Mouse (Mus musculus) neural tube, embryonic 11.5 days (tissue): ENCODE results near the gene Zfhx3. TPM values are rescaled to one million over a fixed set of nuclear protein-coding genes. Genes with fewer than 3 reads are reported as not detected.
A peak's percentile ranks its signal among the peaks of the same experiment; 100 is the strongest.

Experiments used
- ATAC-seq: fragments of 200-750 bp; cut with Nextera tagmentation; 2 replicates; pipeline ENCODE4 v1.8.0; 2017; ENCODE audit warnings: moderate number of reproducible peaks, mild to moderate bottlenecking, moderate TSS enrichment, moderate library complexity; ENCODE audit not compliant: insufficient read depth, low FRiP score, low TSS enrichment
- DNase-seq: peaks from one replicate; pipeline ENCODE4 v3.0.0-alpha.2; 2015; ENCODE audit warnings: low spot score
- H3K27ac ChIP-seq: fragments of 300-500 bp; sonication (generic); 2 replicates; pipeline ENCODE4 v1.5.1; 2014; ENCODE audit warnings: low read depth, mild to moderate bottlenecking, low read length
- H3K27me3 ChIP-seq: fragments of 300-500 bp; sonication (generic); 2 replicates; pipeline ENCODE4 v1.6.1; 2014; ENCODE audit warnings: mild to moderate bottlenecking, low read length, mixed read lengths; ENCODE audit not compliant: control insufficient read depth, insufficient read depth
- H3K36me3 ChIP-seq: fragments of 300-500 bp; sonication (generic); 2 replicates; pipeline ENCODE4 v1.6.1; 2014; ENCODE audit warnings: mild to moderate bottlenecking, low read length, moderate library complexity, mixed read lengths; ENCODE audit not compliant: control insufficient read depth, insufficient read depth
- H3K4me1 ChIP-seq: fragments of 300-500 bp; sonication (generic); 2 replicates; pipeline ENCODE4 v1.6.1; 2014; ENCODE audit warnings: low read length, mixed read lengths; ENCODE audit not compliant: control insufficient read depth, insufficient read depth
- H3K4me2 ChIP-seq: fragments of 300-500 bp; sonication (generic); 2 replicates; pipeline ENCODE4 v1.6.1; 2014; ENCODE audit warnings: low read depth, mild to moderate bottlenecking, moderate library complexity
- H3K4me3 ChIP-seq: fragments of 300-500 bp; sonication (generic); 2 replicates; pipeline ENCODE4 v1.5.1; 2014; ENCODE audit warnings: low read depth, low read length
- H3K9ac ChIP-seq: fragments of 300-500 bp; sonication (generic); 2 replicates; pipeline ENCODE4 v1.6.1; 2014; ENCODE audit warnings: mild to moderate bottlenecking, low read length
- H3K9me3 ChIP-seq: fragments of 300-500 bp; sonication (generic); 2 replicates; pipeline ENCODE4 v1.6.1; 2016; ENCODE audit warnings: low read length; ENCODE audit not compliant: control insufficient read depth
- WGBS: fragments of 180-500 bp; shearing (Covaris S2); extraction: QIAGEN DNeasy Blood & Tissue Kit; methylation state at CpG from one replicate; pipeline ENCODE4 v1.1.7; 2014; 5-methylcytosine and 5-hydroxymethylcytosine counted together
- polyA plus RNA-seq: library from polyadenylated mRNA; unstranded; fragments of >200 nt; fragmentation: Nextera tagmentation; extraction: Ambion mirVana; gene quantifications from 2 replicates; pipeline ENCODE4 v1.2.1, GENCODE M21; 2014

Gene Zfhx3
- polyA plus RNA-seq, 1 experiment from 2014 or later, result 36.2 TPM

GRCm38 (mm10) chr8:108739517-108739916, 797.1 kb downstream of the Zfhx3 start:
- Histone ChIP-seq H3K4me1 (peaks cover 21% of the 10 kb centered on the region), H3K36me3 (no peaks in the 10 kb centered on the region), H3K4me2 (no peak overlapping the region), H3K9ac (no peak overlapping the region), H3K4me3 (no peak overlapping the region), H3K27me3 (no peaks in the 10 kb centered on the region), H3K27ac (no peak overlapping the region), H3K9me3 (no peaks in the 10 kb centered on the region)
- 88% methylated on average over 6 of the region's 6 CpGs for WGBS
- ATAC-seq (no peak), DNase-seq (no peak)

GRCm38 (mm10) chr8:108740443-108740842, 798.0 kb downstream of the Zfhx3 start:
- H3K4me3 ChIP-seq, result no peak overlapping the region
- no peaks in the 10 kb centered on the region for H3K9me3 ChIP-seq
- no peaks in the 10 kb centered on the region for H3K27me3 ChIP-seq
- DNase-seq (no peak), ATAC-seq (no peak)
- WGBS, result 84% methylated on average over 13 of the region's 13 CpGs
- no peak overlapping the region for H3K27ac ChIP-seq
- H3K9ac ChIP-seq, result no peak overlapping the region
- peaks cover 21% of the 10 kb centered on the region for H3K4me1 ChIP-seq
- H3K36me3 ChIP-seq, result no peaks in the 10 kb centered on the region
- H3K4me2 ChIP-seq, result no peak overlapping the region

- Histone ChIP-seq H3K4me1 (peaks cover 11% of the 10 kb centered on the region), H3K36me3 (no peaks in the 10 kb centered on the region), H3K27ac (no peak overlapping the region), H3K9me3 (no peaks in the 10 kb centered on the region), H3K4me3 (no peak overlapping the region), H3K4me2 (no peak overlapping the region), H3K9ac (no peak overlapping the region), H3K27me3 (no peaks in the 10 kb centered on the region)
- ATAC-seq (no peak), DNase-seq (no peak)
- 95% methylated on average over 4 of the region's 4 CpGs for WGBS
These were observed 799.2 kb downstream of the Zfhx3 start for GRCm38 (mm10) chr8:108741651-108742050.

GRCm38 (mm10) chr8:108742465-108742864, 800.0 kb downstream of the Zfhx3 start:
- Histone ChIP-seq H3K4me3 (no peak overlapping the region), H3K36me3 (no peaks in the 10 kb centered on the region), H3K9ac (no peak overlapping the region), H3K4me1 (peaks cover 5% of the 10 kb centered on the region), H3K27ac (no peak overlapping the region), H3K27me3 (no peaks in the 10 kb centered on the region), H3K9me3 (no peaks in the 10 kb centered on the region), H3K4me2 (no peak overlapping the region)
- no peak for ATAC-seq
- WGBS, result 76% methylated on average over 10 of the region's 10 CpGs
- no peak for DNase-seq

- DNase-seq (no peak), ATAC-seq (no peak)
- H3K4me3 ChIP-seq, result no peak overlapping the region
- no peak overlapping the region for H3K27ac ChIP-seq
- H3K9me3 ChIP-seq, result no peaks in the 10 kb centered on the region
- 77% methylated on average over 7 of the region's 7 CpGs for WGBS
- peaks cover 3% of the 10 kb centered on the region for H3K4me1 ChIP-seq
- H3K27me3 ChIP-seq, result no peaks in the 10 kb centered on the region
- no peak overlapping the region for H3K4me2 ChIP-seq
- no peaks in the 10 kb centered on the region for H3K36me3 ChIP-seq
- H3K9ac ChIP-seq, result no peak overlapping the region
These were observed 800.8 kb downstream of the Zfhx3 start for GRCm38 (mm10) chr8:108743238-108743637.

GRCm38 (mm10) chr8:108745551-108745950, 803.1 kb downstream of the Zfhx3 start:
- Histone ChIP-seq H3K9ac (no peak overlapping the region), H3K9me3 (no peaks in the 10 kb centered on the region), H3K4me2 (no peak overlapping the region), H3K4me3 (no peak overlapping the region), H3K36me3 (no peaks in the 10 kb centered on the region), H3K4me1 (peaks cover 15% of the 10 kb centered on the region), H3K27me3 (no peaks in the 10 kb centered on the region), H3K27ac (no peak overlapping the region)
- 78% methylated on average over 7 of the region's 7 CpGs for WGBS
- DNase-seq (no peak), ATAC-seq (no peak)

DNA sequence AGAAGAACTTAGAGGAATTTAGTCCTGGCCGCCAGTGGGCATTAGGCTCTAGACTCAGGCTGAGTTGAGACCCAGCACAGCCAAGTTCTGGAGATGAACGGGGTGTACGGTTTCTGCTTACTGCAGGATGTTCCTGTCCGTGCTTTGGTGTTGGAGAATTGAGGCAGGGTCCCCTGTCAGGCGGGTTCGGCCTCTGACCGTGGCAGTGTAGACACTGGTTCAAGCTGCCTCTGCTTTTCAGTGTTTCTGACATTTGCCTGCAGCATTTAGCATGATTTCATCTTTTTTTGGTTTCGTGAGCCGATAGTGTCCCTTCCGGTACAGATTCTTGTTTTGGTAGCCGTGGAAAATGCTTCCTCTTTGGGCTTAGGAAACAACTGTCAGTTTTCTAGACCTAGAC, 805.7 kb downstream of the Zfhx3 start:
- H3K4me1 ChIP-seq, result peaks cover 15% of the 10 kb centered on the region
- WGBS, result 65% methylated on average over 11 of the region's 11 CpGs
- no peak overlapping the region for H3K27ac ChIP-seq

GRCm38 (mm10) chr8:108748851-108749376, 806.5 kb downstream of the Zfhx3 start:
- no peak for DNase-seq
- no peak overlapping the region for H3K9ac ChIP-seq
- peak; percentile 31; the same call in 1 of the 2 replicates for ATAC-seq
- H3K27me3 ChIP-seq, result no peaks in the 10 kb centered on the region
- WGBS, result 4% methylated on average over 6 of the region's 6 CpGs
- H3K4me3 ChIP-seq, result no peak overlapping the region
- peaks cover 15% of the 10 kb centered on the region for H3K4me1 ChIP-seq
- no peaks in the 10 kb centered on the region for H3K36me3 ChIP-seq
- no peak overlapping the region for H3K4me2 ChIP-seq
- no peaks in the 10 kb centered on the region for H3K9me3 ChIP-seq
- peak overlapping the region; percentile 24; the same call in 1 of the 2 replicates for H3K27ac ChIP-seq

More for the DNA sequence above, 805.7 kb downstream of the Zfhx3 start:
- no peak for DNase-seq
- Histone ChIP-seq H3K27me3 (no peaks in the 10 kb centered on the region), H3K9ac (no peak overlapping the region), H3K36me3 (no peaks in the 10 kb centered on the region), H3K4me2 (no peak overlapping the region), H3K4me3 (no peak overlapping the region), H3K9me3 (no peaks in the 10 kb centered on the region)
- ATAC-seq, result no peak

DNA sequence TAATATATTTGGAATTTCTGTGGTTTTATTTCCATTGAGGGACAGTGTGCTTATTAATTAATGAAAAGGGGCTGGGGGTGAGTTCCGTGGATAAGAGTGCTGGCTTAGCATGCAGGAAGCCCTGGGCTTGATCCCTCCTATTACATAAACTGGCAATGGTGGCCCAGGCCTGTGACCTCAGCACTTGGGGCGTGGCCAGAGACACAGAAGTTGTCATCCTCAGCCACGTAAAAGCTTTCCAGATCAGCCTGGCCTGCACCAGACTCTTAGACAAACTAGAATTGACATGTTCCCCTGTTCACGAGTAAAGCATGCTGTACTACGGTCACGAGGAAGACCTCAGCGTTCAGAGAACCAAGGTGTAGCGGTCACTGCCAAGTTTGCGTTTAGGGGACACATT, 808.4 kb downstream of the Zfhx3 start:
- H3K27ac ChIP-seq, result no peak overlapping the region
- no peak overlapping the region for H3K9ac ChIP-seq
- peaks cover 28% of the 10 kb centered on the region for H3K4me1 ChIP-seq
- H3K36me3 ChIP-seq, result no peaks in the 10 kb centered on the region
- no peak for ATAC-seq
- 90% methylated on average over 9 of the region's 9 CpGs for WGBS
- no peak overlapping the region for H3K4me3 ChIP-seq
- no peak for DNase-seq
- H3K27me3 ChIP-seq, result no peaks in the 10 kb centered on the region
- no peaks in the 10 kb centered on the region for H3K9me3 ChIP-seq
- H3K4me2 ChIP-seq, result no peak overlapping the region
